Mouse (Mus musculus) cerebral cortex, adult 2 months (tissue): ENCODE data around the gene Gm3336.

Experiments used
- WGBS: fragments of 180-500 bp; shearing (Covaris S2); methylation state at CpG from one replicate; pipeline ENCODE4 v1.1.7; 2018; 5-methylcytosine and 5-hydroxymethylcytosine counted together

The Gm3336 gene

DNA sequence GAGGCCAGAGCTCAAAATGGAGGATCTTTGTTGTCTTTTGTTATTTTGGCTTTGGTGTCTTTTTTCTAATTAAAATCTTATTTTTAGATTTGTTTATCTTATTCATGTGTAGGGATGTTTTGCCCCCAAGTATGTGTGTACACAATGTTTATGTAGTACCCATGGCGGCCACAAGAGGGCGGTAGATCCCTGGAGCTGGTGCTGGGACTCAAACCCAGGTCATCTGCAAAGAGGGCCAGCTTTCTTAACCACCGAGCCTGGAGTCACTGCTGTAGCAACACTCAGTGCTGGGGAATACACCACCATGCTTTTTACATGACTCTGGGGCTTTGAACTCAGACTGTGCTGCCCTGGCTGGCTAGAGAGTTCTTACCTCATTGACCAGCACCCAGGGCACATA lies 45.0 kb downstream of the Gm3336 start:
- 9% methylated on average over 3 of the region's 3 CpGs for WGBS

DNA sequence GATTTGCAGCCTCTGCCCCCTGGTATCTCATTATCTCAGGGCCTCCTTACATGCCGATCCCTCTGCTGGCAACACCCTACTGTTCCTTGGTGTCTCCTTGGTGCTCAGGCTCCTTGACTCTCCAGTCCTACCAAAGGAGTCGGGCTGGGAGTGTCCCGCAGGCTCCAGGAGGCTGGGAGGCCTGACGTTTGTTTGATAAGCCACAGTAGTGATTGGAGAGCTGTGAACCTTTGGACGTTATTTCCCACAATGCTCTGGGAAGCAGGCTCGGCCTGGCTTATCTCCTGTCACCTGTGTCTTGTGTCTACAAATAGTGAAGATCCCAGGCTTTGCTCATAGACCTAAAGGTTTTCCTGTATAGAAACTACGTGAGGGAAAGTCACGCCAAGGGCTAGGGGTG lies 45.7 kb downstream of the Gm3336 start:
- 89% methylated on average over 8 of the region's 8 CpGs for WGBS

DNA sequence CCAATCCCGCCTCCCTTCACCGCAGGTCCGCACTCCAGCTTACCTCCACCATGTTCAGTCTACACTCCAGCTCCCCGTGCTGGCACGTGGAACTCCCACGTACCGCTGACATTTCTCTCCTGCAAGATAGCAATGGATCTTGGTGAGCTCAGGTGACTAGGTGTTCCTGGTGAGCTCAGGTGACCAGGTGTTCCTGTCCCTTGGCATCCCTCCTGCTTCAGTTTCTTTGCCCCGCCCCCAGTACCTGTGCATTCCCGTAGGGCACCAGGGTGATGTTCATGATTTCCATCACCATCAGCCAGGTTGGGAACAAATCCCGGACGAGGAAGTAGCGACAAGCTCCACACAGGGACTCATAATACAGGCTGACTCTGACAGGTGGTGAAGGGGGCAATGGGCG lies 46.3 kb downstream of the Gm3336 start:
- WGBS = 93% methylated on average over 13 of the region's 13 CpGs

DNA sequence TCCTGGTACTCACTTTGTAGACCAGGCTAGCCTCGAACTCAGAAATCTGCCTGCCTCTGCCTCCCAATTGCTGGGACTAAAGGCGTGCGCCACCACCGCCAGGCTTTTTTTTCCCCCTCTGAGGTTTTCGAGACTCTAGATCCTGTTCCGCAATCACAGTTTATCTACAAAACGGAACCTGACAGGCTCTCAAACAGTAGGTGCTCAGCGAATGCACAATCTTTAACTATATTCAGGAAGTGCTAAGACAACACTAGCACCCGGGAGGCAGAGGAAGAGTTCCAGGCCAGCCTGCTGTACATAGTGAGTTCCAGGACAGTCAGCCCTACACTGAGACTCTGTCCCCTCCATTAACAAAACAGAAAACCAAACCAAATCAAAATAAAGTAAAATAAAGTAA lies 47.0 kb downstream of the Gm3336 start:
- WGBS = 69% methylated on average over 9 of the region's 9 CpGs

DNA sequence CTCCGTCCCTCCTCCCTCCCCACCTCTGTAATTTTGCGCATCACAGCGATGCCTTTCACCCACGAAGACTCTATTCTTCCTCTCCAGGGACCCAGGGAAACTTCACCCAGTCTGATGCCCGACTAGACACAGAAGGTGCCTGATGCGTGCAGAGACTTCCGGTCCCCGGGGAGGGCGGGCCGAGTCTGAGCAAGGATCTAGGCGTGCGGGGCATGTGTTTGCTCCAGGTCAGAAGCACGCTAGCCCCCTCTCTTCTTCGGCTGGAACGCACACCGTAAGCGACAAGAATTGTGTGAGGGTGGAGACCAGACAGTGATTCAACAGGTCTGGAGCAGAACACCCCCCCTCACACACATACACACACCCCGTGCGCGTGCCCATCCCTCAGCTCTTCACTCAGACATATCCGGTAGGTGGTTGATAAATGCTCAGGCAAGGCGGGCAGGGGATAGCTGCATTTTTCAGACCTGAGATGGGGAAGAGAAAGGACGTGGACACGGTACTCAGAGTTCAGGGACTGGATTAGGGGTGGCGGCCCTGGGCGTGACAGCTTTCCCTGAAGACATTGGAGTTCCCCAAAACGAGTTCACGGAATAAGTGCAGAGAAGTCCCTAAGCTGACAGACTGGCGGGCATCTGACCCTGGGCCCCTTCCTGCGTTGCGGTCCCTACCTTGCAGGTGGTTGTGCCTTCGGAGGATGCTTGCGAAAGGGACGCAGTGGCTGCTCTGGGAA lies 47.7 kb downstream of the Gm3336 start:
- 5% methylated on average over 34 of the region's 34 CpGs for WGBS

DNA sequence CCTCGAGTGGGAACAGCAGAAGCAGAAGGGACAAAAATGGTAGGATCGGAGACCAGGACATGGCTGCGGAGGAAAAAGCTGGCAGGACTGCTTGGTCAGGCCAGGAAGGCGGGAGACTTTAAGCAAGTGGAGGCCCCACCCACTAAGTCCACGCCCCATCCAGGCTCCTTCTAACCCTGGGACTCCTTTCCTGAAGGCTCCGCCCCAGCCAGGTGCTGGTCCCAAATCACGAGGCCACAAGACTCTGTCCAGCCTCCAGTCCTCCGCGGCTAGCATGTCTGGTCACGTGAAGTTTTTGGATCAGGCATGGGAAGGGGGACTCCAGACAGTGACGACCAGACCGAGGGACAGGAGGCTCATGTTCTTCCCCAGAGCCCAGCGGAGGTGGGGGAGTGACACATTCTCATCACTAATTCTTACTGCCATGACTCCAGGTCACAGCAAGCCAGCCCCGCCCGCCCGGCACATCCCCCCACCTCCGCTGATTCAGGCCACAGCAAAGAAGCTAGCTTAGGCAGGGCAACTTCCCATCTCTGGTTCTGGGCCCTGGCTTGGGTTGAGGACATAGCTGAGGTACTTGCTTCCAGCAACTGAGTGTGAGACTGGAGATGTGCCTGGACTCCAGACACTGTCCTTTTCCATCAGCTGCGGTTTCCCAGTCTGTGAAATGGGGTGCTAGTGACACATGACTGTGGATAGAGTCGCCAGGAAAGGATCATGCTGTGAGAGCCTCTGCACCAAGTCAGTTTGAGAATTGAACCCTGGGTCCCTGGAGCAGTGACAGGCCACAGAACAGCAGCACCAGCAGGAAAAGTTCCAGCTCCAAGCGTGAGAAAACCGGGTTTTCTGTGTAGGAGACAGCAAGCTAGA lies 48.5 kb downstream of the Gm3336 start:
- 14% methylated on average over 21 of the region's 21 CpGs for WGBS

DNA sequence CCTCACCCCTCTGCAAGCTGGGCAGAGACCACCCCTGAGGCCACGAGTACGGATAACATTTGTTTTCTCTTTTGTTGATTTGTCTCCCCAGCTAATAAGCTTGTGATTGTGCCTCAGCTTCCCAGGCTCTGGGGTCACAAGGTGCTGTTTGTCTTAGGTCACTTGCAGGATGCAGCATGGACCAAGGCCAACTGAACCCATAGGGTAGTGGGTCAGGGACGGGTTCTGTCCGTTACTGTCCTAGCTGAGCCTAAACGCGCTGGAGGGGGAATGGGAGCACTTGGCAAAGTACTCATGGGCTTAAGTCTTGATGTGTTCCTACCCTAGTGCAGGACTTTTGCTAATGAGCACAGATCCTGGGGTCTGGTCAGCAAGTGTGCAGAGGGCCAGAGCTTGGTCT lies 49.2 kb downstream of the Gm3336 start:
- WGBS = 70% methylated on average over 6 of the region's 6 CpGs

DNA sequence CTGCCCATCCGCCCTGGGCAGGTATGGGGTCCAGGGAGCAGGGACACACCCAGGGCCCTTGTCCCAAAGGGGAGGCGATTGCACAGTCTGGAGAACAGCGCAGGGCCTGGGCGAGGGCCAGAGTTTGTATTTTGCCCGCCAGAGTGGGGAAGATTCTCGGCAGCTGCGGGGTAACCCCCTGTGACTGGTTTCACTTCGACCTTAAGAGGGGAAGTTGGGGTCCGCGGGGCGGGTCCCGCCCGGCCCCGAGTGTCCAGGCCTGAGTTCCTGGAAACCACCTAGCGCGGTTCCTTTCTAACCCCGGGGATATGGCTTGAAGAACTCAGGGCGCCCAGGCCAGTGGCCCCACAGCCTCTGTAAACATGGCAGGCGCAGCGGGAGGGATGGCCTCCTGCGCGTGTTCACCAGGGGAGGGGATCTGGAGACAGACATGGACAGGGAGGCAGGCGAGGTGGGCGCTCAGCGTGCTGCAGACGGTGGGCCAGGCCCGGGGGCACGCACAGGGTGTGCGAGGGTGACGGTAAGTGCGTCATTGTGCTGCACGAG lies 50.0 kb downstream of the Gm3336 start:
- 91% methylated on average over 32 of the region's 32 CpGs for WGBS

DNA sequence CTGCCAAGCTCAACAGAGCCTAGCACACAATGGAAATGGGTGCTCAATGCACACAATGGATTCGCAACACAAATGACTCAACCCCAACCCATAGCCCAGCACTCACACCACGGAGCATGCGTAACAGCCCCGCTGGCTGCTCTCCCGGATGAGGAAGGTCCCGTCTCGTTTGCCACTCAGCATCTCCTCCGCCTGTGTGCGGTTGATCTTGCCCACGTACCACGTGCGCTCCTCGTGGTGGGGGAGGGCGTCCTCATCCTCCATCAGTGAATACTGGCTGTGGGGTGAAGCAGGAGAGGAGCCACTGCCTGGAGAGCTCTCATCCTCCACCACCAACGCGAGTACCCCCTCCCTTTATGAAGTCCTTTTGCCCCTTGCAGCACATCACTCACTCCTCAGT lies 50.6 kb downstream of the Gm3336 start:
- WGBS = 76% methylated on average over 16 of the region's 16 CpGs

DNA sequence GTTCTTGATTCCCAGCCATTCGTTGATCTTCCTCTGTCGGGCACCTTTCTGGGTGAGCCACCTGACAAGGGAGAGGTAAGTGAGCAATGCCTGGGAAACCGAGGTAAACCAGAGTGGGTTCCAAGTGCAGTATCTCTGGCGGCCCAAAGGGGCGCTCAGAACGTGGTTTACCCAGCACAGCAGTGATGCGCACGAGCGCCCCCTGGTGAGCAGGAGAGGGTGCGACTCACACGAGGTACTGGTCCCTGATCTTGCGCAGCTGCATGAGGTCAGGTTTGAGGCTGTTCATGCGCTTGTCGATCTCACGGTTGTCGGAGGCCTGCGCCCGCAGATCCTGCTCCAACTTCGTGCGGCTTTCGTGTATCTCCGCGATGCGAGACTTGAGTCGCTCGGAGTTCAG lies 51.0 kb downstream of the Gm3336 start:
- 8% methylated on average over 26 of the region's 26 CpGs for WGBS

DNA sequence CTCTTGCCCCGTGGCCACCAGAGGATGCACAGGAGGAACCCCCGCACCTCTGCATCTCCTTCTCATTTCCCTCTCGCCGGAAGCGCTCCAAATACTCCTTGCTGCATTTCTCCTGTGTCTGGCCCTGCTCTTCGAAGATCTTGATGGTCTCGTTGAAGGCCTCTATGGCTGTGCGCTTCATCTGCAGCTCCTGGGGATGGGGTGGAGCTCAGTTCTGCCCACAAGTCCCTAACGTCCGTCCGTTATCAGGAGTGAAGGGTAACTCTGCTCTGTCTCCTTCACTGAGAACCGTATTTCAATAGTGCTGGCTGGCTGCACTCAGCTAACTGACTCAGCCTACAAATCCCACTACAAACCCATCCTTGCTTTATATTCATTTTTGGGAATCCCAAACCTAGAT lies 51.5 kb downstream of the Gm3336 start:
- 80% methylated on average over 12 of the region's 12 CpGs for WGBS

DNA sequence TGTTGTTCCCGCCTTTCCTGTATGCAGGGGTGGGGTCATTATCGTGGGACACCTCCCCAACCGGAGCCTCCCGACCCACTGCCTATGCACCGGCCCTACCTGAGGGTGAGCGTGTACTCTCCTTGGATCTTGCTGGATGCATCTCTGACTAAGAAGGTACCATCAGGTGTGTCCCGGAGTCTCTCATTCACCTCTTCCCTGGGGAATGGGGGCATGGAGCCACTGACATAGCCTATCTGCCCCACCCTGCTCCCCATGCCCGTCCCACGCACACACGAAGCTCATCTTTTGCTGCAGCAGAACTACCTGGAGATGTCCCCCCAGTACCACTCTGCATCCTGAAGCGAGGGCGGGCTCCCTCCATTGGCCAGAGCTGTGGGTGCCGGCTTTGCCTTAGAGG lies 52.4 kb downstream of the Gm3336 start:
- WGBS = 95% methylated on average over 13 of the region's 13 CpGs

DNA sequence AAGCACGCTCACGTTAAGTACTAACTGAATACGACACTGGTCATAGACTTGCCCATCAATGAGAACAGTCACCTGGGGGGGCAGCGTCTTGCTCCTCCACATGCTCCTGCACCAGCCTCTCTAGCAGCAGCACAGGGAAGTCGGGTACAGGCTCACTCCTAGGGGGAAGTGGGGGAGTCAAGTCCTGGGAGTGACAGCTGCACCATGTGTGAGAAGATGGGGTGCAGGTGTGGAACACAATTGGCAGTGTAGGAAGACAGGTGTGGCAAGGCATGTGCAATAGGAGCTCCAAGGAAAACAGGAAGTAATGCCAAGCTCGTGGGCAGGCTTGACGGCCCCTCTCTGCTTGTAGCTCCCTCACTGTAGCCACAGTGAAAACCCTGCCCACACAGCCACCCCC lies 52.9 kb downstream of the Gm3336 start:
- WGBS = 73% methylated on average over 7 of the region's 7 CpGs

DNA sequence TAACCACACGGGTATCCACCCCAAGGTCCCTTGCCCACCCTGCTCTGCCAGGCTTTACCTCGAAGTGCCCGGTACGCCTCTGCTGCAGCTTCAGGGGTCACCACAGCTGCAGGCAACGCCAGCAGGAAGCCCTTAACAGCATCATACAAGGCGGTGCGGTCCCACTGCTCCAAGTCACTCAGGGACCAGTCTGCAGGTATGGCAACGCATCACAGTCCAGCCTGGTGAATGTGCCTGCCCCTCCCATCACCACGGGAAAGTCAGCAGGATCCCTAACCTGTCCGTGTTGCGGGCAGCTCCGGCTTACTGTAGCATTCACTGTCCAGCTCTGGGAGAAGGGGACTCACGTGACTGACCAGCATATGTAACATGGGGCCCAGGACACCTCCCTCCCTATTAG lies 53.7 kb downstream of the Gm3336 start:
- 94% methylated on average over 13 of the region's 13 CpGs for WGBS
